Mouse (Mus musculus) limb, embryonic 11.5 days (tissue): Measurements from ENCODE around the gene Jazf1. TPM values are rescaled to one million over a fixed set of nuclear protein-coding genes. Genes with fewer than 3 reads are reported as not detected.

Experiments used
- ATAC-seq: fragments of 200-750 bp; cut with Nextera tagmentation; 2 replicates; pipeline ENCODE4 v1.8.0; 2017; ENCODE audit warnings: low read depth; ENCODE audit not compliant: insufficient number of reproducible peaks, low FRiP score, low TSS enrichment
- DNase-seq: peaks from one replicate; pipeline ENCODE4 v3.0.0-alpha.2; 2015; ENCODE audit warnings: low spot score
- H3K27ac ChIP-seq: fragments of 300-500 bp; sonication (generic); replicated peaks from 2 replicates; pipeline ENCODE4 v1.5.1; 2014; ENCODE audit warnings: low read depth, mild to moderate bottlenecking, low read length
- H3K27me3 ChIP-seq: fragments of 300-500 bp; sonication (generic); 2 replicates; pipeline ENCODE4 v1.6.1; 2014; ENCODE audit warnings: mild to moderate bottlenecking, low read length, mixed read lengths; ENCODE audit not compliant: control insufficient read depth, insufficient read depth
- H3K36me3 ChIP-seq: fragments of 300-500 bp; sonication (generic); 2 replicates; pipeline ENCODE4 v1.6.1; 2014; ENCODE audit warnings: mild to moderate bottlenecking, low read length, moderate library complexity, mixed read lengths; ENCODE audit not compliant: control insufficient read depth, insufficient read depth
- H3K4me1 ChIP-seq: fragments of 300-500 bp; sonication (generic); 2 replicates; pipeline ENCODE4 v1.6.1; 2014; ENCODE audit warnings: low read length, mixed read lengths; ENCODE audit not compliant: control insufficient read depth, insufficient read depth
- H3K4me2 ChIP-seq: fragments of 300-500 bp; sonication (generic); 2 replicates; pipeline ENCODE4 v1.6.1; 2014; ENCODE audit warnings: low read depth, mild to moderate bottlenecking, moderate library complexity; ENCODE audit not compliant: severe bottlenecking
- H3K4me3 ChIP-seq: fragments of 300-500 bp; sonication (generic); 2 replicates; pipeline ENCODE4 v1.5.1; 2014; ENCODE audit warnings: low read depth, low read length
- H3K9ac ChIP-seq: fragments of 300-500 bp; sonication (generic); 2 replicates; pipeline ENCODE4 v1.6.1; 2014; ENCODE audit warnings: mild to moderate bottlenecking, low read length
- H3K9me3 ChIP-seq: fragments of 300-500 bp; sonication (generic); 2 replicates; pipeline ENCODE4 v1.6.1; 2016; ENCODE audit warnings: low read length; ENCODE audit not compliant: control insufficient read depth
- WGBS: fragments of 180-500 bp; shearing (Covaris S2); extraction: QIAGEN DNeasy Blood & Tissue Kit; methylation state at CpG from one replicate; pipeline ENCODE4 v1.1.7; 2014; 5-methylcytosine and 5-hydroxymethylcytosine counted together
- polyA plus RNA-seq: library from polyadenylated mRNA; unstranded; fragments of >200 nt; fragmentation: Nextera tagmentation; extraction: Ambion mirVana; gene quantifications from 2 replicates; pipeline ENCODE4 v1.2.1, GENCODE M21; 2014

Jazf1 gene
- polyA plus RNA-seq, 1 experiment from 2014 or later, result 6.5 TPM

- no peak overlapping the region for H3K4me2 ChIP-seq
- no peak overlapping the region for H3K9ac ChIP-seq
- WGBS, result 9% methylated on average over 9 of the region's 9 CpGs
- no peaks in the 10 kb centered on the region for H3K36me3 ChIP-seq
- H3K4me1 ChIP-seq, result peaks cover 46% of the 10 kb centered on the region
- no peak for ATAC-seq
- no peak overlapping the region for H3K4me3 ChIP-seq
- H3K9me3 ChIP-seq, result no peaks in the 10 kb centered on the region
- H3K27me3 ChIP-seq, result no peaks in the 10 kb centered on the region
- no peak for DNase-seq
- peak overlapping the region; percentile 49 for H3K27ac ChIP-seq
Observed at GRCm38 (mm10) chr6:52840589-52841044, 227.8 kb downstream of the Jazf1 start.

- Histone ChIP-seq H3K4me1 (peaks cover 46% of the 10 kb centered on the region), H3K27ac (peak overlapping the region; percentile 42; the same call in 1 of the 2 replicates)
Observed at GRCm38 (mm10) chr6:52838691-52839090, 229.7 kb downstream of the Jazf1 start.

GRCm38 (mm10) chr6:52837792-52838191, 230.6 kb downstream of the Jazf1 start:
- H3K4me2 ChIP-seq, result peak overlapping the region; percentile 22; the same call in 1 of the 2 replicates
- no peak overlapping the region for H3K4me3 ChIP-seq
- peaks cover 44% of the 10 kb centered on the region for H3K4me1 ChIP-seq
- peak overlapping the region; percentile 68 for H3K27ac ChIP-seq
- no peaks in the 10 kb centered on the region for H3K27me3 ChIP-seq
- DNase-seq (no peak), ATAC-seq (no peak)
- WGBS, result 20% methylated on average over 4 of the region's 4 CpGs
- no peaks in the 10 kb centered on the region for H3K36me3 ChIP-seq
- H3K9ac ChIP-seq, result no peak overlapping the region
- no peaks in the 10 kb centered on the region for H3K9me3 ChIP-seq

More at GRCm38 (mm10) chr6:52838691-52839090, 229.7 kb downstream of the Jazf1 start:
- Histone ChIP-seq H3K9ac (no peak overlapping the region), H3K9me3 (no peaks in the 10 kb centered on the region), H3K4me3 (no peak overlapping the region; the same call in 1 of the 2 replicates), H3K27me3 (no peaks in the 10 kb centered on the region), H3K4me2 (0 out of 2 replicates have a peak overlapping the region, but pooled peaks have one; percentile 10), H3K36me3 (no peaks in the 10 kb centered on the region)
- peak; percentile 93 for DNase-seq
- peak; percentile 61 for ATAC-seq
- 1% methylated on average over 8 of the region's 8 CpGs for WGBS

- WGBS, result 51% methylated on average over 15 of the region's 15 CpGs
- Histone ChIP-seq H3K9ac (no peak overlapping the region), H3K27ac (peak overlapping the region; percentile 24; the same call in 1 of the 2 replicates), H3K36me3 (no peaks in the 10 kb centered on the region), H3K9me3 (no peaks in the 10 kb centered on the region), H3K4me3 (no peak overlapping the region), H3K4me1 (peaks cover 44% of the 10 kb centered on the region), H3K27me3 (no peaks in the 10 kb centered on the region), H3K4me2 (no peak overlapping the region)
- DNase-seq (no peak), ATAC-seq (no peak)
Observed at GRCm38 (mm10) chr6:52836201-52836950, 232.1 kb downstream of the Jazf1 start.

GRCm38 (mm10) chr6:52827752-52828277, 240.6 kb downstream of the Jazf1 start:
- Histone ChIP-seq H3K4me3 (no peak overlapping the region), H3K9ac (no peak overlapping the region), H3K9me3 (no peaks in the 10 kb centered on the region), H3K27ac (no peak overlapping the region), H3K4me1 (peaks cover 21% of the 10 kb centered on the region), H3K27me3 (no peaks in the 10 kb centered on the region), H3K36me3 (no peaks in the 10 kb centered on the region), H3K4me2 (no peak overlapping the region)
- no peak for DNase-seq
- ATAC-seq, result no peak
- 87% methylated on average over 2 of the region's 2 CpGs for WGBS

GRCm38 (mm10) chr6:52825535-52825934, 242.9 kb downstream of the Jazf1 start:
- no peaks in the 10 kb centered on the region for H3K27me3 ChIP-seq
- 74% methylated on average over 5 of the region's 5 CpGs for WGBS
- 0 out of 2 replicates have a peak overlapping the region, but pooled peaks have one; percentile 52 for H3K27ac ChIP-seq

GRCm38 (mm10) chr6:52824977-52825482, 243.4 kb downstream of the Jazf1 start:
- peak; percentile 36 for DNase-seq
- 0 out of 2 replicates have a peak, but pooled peaks have one; percentile 44 for ATAC-seq
- Histone ChIP-seq H3K4me1 (peaks cover 28% of the 10 kb centered on the region), H3K36me3 (no peaks in the 10 kb centered on the region), H3K27ac (peak overlapping the region; percentile 52; the same call in 1 of the 2 replicates), H3K4me3 (no peak overlapping the region), H3K9ac (no peak overlapping the region), H3K4me2 (no peak overlapping the region), H3K9me3 (no peaks in the 10 kb centered on the region), H3K27me3 (no peaks in the 10 kb centered on the region)
- 66% methylated on average over 3 of the region's 3 CpGs for WGBS

More at GRCm38 (mm10) chr6:52825535-52825934, 242.9 kb downstream of the Jazf1 start:
- Histone ChIP-seq H3K4me1 (peaks cover 28% of the 10 kb centered on the region), H3K9me3 (no peaks in the 10 kb centered on the region), H3K9ac (no peak overlapping the region), H3K4me2 (no peak overlapping the region), H3K36me3 (no peaks in the 10 kb centered on the region), H3K4me3 (no peak overlapping the region)
- no peak for DNase-seq
- no peak for ATAC-seq

- H3K36me3 ChIP-seq, result no peaks in the 10 kb centered on the region
- no peak overlapping the region for H3K4me2 ChIP-seq
- no peak overlapping the region for H3K27ac ChIP-seq
- no peak overlapping the region for H3K4me3 ChIP-seq
- DNase-seq, result peak; percentile 36
- H3K4me1 ChIP-seq, result peaks cover 17% of the 10 kb centered on the region
- no peaks in the 10 kb centered on the region for H3K9me3 ChIP-seq
- WGBS, result 19% methylated on average over 7 of the region's 7 CpGs
- no peak overlapping the region for H3K9ac ChIP-seq
- no peaks in the 10 kb centered on the region for H3K27me3 ChIP-seq
- no peak for ATAC-seq
Observed at GRCm38 (mm10) chr6:52823064-52823463, 245.4 kb downstream of the Jazf1 start.
